Mouse (Mus musculus): ENCODE data around the gene Bcl7b.

- TF ChIP-seq CTCF (IDR thresholded peaks at IDR 0.05; ENCODE audit: control insufficient read depth, insufficient read depth, insufficient replicate concordance, low read depth, low read length), result no peak
- TF ChIP-seq POLR2A (IDR thresholded peaks at IDR 0.05; ENCODE audit: control insufficient read depth, low read depth, low read length), result no peak
Measured at GRCm38 (mm10) chr5:135162821-135163220, 5.3 kb upstream of the Bcl7b start.

All from testis, adult 2 months (tissue).